Mouse (Mus musculus): ENCODE results near the gene Selenbp1.
"Not testable (repeated sequence)": the region's sequence is repeated elsewhere in the genome, so short reads cannot be mapped to it uniquely, and the experiment has no call there.

Gene Selenbp1
- long read RNA-seq, experiment 1, transcript Selenbp1-201 (12 exons, 1,712 nt) = major isoform, 85 of 90 reads
- long read RNA-seq, experiment 1, partial matches to known transcripts = 2 of 90 reads
- long read RNA-seq, experiment 1, other reads (novel, unspliced or antisense) = 3 of 90 reads
- long read RNA-seq, experiment 2, transcript Selenbp1-201 (12 exons, 1,712 nt) = major isoform, 70 of 80 reads
- long read RNA-seq, experiment 2, partial matches to known transcripts = 9 of 80 reads
- long read RNA-seq, experiment 2, other reads (novel, unspliced or antisense) = 1 of 80 reads

- intact Hi-C loops (cut with DNase I) = no loop called here
These were observed at the start of gene Selenbp1 for GRCm38 (mm10) chr3:94932809-94933564. Selenbp1 (plus strand) TSS chr3:94933056.

GRCm38 (mm10) chr3:94886316-94887224 is 46.3 kb upstream of the Selenbp1 start, which contains the start of gene Psmb4:
Psmb4 (minus strand) TSS chr3:94886961.
- intact Hi-C loops (cut with DNase I) = no loop called here

- intact Hi-C loops (cut with DNase I) = no loop called here
These were observed 44.3 kb upstream of the Selenbp1 start for GRCm38 (mm10) chr3:94888595-94888994.

- intact Hi-C loops (cut with DNase I) = no loop called here
These were observed 38.8 kb upstream of the Selenbp1 start for GRCm38 (mm10) chr3:94894076-94894475.

- intact Hi-C loops (cut with DNase I) = no loop called here
These were observed 30.1 kb upstream of the Selenbp1 start for GRCm38 (mm10) chr3:94902747-94903146.

GRCm38 (mm10) chr3:94904759-94905158 is 28.1 kb upstream of the Selenbp1 start:
- intact Hi-C loops (cut with DNase I) = not testable (repeated sequence)

GRCm38 (mm10) chr3:94906482-94906881 is 26.4 kb upstream of the Selenbp1 start:
- intact Hi-C loops (cut with DNase I) = no loop called here

- intact Hi-C loops (cut with DNase I) = no loop called here
These were observed 21.7 kb upstream of the Selenbp1 start for GRCm38 (mm10) chr3:94911050-94911693.

GRCm38 (mm10) chr3:94913801-94914200 is 19.1 kb upstream of the Selenbp1 start:
- intact Hi-C loops (cut with DNase I) = no loop called here

GRCm38 (mm10) chr3:94915903-94916741 is 16.7 kb upstream of the Selenbp1 start:
- intact Hi-C loops (cut with DNase I) = no loop called here

GRCm38 (mm10) chr3:94917816-94918361 is 15.0 kb upstream of the Selenbp1 start:
- intact Hi-C loops (cut with DNase I) = no loop called here

- intact Hi-C loops (cut with DNase I) = no loop called here
These were observed 14.0 kb upstream of the Selenbp1 start for GRCm38 (mm10) chr3:94918845-94919244.

GRCm38 (mm10) chr3:94921104-94921503 is 11.8 kb upstream of the Selenbp1 start:
- intact Hi-C loops (cut with DNase I) = no loop called here

- intact Hi-C loops (cut with DNase I) = no loop called here
These were observed 10.5 kb upstream of the Selenbp1 start for GRCm38 (mm10) chr3:94922333-94922732.

GRCm38 (mm10) chr3:94924688-94925087 is 8.2 kb upstream of the Selenbp1 start:
- intact Hi-C loops (cut with DNase I) = no loop called here

GRCm38 (mm10) chr3:94926301-94926736 is 6.5 kb upstream of the Selenbp1 start:
- intact Hi-C loops (cut with DNase I) = not testable (repeated sequence)

GRCm38 (mm10) chr3:94928979-94929378 is 3.9 kb upstream of the Selenbp1 start:
- intact Hi-C loops (cut with DNase I) = not testable (repeated sequence)

GRCm38 (mm10) chr3:94930386-94931266 is 2.2 kb upstream of the Selenbp1 start:
- intact Hi-C loops (cut with DNase I) = not testable (repeated sequence)
